Mouse (Mus musculus) cerebellum, adult 8-10 months (tissue): ENCODE measurements around the gene Mpp2.
A peak's percentile ranks its signal among the peaks of the same experiment; 100 is the strongest.

Experiments
- DNase-seq: peaks from one replicate; pipeline ENCODE4 v3.0.0; 2022

The Mpp2 gene

DNA sequence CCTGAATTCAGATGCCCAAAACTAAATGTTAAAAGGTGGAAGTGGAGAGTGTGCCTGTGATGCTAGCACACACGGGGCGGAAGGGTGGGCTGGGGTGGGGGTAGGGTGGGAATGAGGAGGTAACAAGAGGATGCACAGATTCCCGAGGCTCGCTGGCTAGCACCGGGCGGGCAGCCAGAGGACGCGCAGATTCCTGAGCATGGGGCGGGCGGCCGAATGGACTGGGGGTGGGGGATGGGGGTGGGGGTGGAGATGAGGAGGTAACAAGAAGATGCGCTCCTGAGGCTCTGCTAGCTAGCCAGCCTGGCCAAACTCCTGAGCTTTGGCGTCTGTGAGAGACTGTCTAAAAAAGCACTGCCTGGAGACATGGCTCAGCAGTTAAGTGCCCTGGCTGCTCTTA lies 17.9 kb downstream of the Mpp2 start:
- no peak for DNase-seq

DNA sequence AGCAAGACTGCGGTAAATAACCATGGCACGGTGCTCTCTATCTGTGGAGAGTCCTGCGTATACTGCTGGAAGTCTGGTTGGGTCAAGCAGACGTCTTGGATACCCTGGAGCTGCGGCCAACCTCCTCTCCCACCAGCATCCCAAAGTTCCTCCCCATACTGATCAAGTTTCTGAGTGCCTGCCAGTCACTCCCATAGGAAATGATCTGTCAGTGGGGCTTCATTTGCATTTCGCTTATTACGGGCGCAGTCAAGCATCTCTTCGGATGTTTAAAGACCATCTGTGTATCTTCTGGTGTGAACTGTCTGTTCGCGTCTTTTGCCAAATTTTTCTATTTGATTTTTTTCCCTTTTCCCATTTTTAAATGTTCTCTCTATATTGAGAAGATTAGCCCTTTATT lies 18.7 kb downstream of the Mpp2 start:
- DNase-seq: no peak

DNA sequence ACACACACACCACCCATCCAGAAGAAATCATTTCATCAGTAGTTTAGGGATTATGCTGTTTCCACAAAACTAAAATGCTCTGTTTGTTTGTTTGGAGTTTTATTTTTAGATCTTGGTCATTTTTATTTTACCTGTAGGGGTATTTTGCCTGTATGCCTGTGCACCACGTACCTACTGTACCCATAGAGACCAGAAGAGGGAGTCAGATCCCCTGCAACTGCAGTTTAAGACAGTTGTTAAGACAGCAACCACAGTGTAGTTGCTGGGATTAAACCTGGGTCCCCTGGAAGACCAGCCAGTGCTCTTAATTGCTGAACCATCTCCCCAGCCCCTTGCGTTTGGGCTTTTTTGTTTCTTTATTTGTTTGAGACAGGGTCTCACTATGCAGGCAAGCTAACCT lies 19.3 kb downstream of the Mpp2 start:
- DNase-seq: no peak

DNA sequence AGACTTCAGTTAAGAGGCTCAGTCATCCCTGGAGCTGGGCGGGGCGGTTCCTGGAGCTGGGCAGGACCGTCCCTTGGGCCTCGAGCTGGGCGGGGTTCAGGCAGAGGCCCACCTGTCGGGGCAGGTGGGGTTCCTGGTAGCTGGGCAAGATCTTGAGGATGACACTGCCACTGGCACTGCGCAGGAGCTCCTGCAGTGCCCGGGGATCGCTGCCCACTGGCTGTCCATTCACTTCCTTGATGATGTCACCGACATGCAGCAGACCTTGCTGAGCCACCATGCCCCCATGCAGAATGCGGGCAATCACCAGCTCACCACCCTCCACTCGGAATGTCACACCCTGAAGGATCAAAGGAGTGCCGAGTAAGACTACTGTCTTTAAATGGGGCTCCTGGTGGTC lies 25.2 kb downstream of the Mpp2 start:
- DNase-seq: no peak

DNA sequence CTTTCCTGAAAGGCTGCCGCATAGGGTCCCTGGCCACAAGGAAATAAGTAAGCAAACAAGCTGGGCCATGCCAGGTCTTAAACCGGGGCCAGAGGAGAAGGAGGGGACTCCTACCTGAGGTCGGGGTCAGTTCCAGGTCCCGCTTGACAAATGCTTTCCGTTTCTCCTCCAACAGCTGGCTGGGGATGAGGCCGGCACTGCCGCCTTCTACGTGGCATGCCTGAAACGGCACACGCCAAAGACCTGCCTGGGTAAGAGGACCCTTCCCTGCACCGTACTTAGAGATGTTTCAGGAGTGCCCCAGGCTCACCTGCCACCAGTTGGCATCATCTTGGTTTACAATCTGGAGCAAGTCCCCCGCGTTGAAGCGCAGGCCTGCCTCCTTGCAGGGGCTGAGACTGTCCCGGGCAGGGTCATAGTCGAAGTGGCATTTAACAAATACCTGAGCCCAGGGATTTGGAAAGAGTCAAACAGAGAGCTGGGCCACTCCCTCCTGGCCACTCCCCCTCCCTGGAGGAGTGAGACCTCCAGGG lies 26.3 kb downstream of the Mpp2 start:
- no peak for DNase-seq

DNA sequence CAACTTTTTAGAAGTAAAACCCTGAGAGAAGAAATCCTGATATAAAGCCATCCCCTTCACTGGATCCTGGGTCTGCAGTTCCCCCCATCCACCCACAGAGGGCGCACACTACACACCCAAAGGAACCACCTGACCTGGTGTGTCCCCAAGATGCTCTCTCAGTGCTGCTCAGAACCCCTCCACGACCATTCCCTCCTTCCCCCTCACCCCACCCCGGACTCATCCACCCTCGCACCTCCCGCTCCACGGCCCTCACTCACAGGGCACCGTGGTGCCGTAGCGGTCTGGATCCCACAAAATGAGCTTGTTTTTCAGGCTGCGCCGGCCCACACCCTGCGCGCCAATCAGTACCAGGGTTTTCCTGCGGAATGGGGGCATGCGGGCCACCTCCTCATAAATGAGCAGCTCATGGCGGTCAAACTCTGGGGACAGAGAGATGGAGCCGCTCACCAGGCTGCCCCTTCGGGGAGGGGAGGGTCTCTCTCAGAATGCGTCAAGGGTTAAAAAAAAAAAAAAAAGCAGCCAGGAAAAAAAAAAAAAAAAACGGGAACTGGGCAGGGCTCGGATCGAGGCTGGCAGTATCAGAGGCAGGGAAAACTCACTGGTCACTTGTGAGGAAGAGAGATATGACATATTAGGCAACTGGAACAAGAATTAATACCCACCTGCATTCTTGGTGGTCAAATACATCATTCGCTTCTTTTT lies 26.9 kb downstream of the Mpp2 start:
- peak; percentile 85 for DNase-seq

DNA sequence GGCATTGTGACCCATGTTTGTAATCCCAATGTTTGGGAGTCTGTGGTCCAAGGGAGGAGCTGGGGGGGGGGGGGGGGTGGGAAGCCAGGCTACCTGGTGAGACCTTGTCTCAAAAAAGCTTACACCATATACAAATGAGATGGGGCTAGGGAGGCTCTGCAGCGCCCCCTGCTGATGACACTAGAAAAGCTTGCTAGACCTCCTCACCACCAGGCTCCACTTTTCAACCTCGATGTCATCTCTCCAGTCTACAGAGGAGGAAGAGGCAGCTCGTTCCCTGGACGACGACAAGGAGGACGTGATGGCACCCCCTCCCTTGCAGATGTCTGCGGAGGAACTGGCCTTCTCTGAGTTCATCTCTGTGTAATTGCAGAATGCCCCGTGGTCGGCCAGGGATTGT lies 34.5 kb downstream of the Mpp2 start:
- DNase-seq: peak; percentile 74

DNA sequence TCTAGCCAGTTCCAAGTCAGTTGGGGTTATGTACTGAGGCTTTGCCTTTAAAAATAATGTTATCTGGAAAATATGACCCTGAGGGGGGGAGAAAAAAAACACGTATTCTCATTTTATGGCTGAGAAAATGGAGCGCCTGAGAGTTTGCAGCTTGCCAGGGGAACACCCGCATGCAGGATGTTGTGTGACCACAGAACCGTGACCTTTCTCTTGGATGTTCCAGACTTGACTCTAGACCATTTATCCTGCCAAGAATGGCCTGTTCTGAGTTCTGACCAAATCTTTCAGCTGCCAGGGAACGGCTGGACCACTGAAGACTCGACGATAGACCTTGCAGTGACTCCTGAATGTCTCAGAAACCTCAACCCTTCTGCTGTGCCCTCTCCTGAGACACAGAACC lies 35.1 kb downstream of the Mpp2 start:
- no peak for DNase-seq

DNA sequence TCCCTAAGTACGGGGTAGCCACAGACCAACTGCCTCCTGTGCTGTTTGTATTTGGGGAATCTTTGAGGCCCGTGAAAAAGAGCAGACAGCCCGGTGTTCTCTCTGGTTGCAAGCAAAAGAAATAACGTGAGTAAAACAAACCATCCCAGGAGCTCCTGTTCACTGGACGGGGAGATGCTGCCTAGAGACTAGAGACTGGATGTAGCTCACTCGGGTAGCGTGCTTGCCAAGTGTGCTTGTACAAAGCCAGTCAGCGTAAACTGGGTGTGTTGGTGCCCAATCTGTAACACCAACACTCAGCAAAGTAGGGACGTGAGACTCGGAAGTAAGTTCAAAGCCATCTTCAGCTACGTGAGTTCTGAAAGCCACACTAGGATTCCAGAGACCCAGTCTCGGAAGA lies 35.6 kb downstream of the Mpp2 start:
- no peak for DNase-seq

DNA sequence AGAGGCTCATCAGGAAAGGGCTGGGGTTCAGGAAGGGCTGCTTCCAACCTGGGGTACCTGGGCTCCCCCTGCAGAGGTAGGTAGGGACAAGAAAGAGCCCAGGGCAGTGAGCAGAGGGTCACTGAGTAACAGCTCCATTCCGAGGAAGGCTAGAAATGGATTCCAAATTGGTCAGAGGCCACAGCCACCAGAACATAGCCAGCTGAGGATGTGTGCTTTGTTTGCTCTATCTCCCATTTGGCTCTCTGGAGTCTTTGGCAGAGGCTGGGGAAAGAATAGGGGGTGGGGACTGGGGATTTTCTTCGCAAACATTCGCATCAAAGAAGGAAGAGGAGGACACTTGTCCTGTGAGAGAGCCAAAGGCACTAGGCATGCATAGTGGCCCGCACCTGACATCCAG lies 36.4 kb downstream of the Mpp2 start:
- DNase-seq: no peak

DNA sequence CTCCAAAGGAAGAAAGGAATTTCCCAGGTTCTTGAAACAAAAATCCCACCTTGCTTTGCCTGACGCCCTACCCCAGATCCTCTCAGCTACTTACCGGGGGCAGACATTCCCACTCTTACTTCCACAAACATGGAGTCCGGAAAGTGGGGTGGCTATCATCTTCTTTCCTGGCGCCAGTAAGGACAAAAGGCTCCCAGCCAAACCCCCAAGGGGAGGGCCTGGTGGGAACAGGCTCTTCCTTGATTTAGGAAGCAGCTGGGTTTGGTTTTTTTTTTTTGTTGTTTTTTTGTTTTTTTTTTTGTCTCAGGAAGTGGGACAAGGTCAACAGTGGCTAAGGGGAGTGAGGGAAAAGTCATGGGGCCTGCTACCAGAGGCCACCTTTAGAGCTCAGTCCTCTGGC lies 36.8 kb downstream of the Mpp2 start:
- no peak for DNase-seq

DNA sequence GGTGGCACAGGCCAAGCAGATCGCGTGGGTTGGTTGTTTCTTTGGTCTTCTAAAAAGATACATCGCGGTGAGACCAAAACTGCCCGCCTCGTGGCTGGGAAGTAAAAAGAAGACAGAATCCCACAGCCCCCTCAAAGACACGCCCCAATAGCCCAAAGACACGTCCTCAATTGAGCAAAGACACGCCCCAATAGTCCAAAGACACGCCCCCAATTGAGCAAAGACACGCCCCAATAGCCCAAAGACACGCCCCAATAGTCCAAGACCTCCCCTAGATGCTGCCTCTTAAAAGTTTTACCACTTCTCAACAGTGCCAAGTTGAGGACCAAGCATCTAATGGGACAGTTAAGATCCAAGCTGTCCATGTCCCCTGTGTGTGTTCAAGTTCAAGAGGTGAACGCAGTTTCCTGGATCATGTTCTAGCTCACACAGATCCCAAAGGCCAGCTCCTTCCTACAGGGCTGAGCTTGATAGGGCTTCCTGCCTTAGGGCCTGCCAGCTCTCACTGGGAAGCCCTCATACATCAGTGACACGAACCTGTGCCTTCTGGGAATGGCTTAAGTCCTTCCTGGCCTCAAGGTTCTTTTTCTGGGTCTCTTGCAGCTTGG lies 38.3 kb downstream of the Mpp2 start:
- no peak for DNase-seq

DNA sequence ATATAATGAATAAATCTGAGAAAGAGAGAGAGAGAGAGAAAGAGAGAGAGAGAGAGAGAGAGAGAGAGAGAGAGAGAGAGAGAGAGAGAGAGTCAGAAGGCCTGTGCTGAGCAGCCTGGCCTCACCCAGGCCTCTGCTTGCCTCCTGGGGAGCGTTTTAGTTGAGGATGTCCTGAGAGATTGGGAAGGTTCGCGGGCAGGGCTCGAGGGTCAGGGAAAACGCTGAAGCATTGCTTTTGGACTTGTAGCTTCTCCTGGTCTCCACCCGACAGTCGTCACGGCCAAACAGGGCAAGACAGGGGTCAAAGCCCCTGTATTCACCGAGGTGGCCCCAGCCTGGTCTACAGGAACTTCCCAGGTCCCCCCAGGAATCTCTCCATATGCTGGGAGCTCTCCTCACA lies 41.7 kb downstream of the Mpp2 start:
- DNase-seq: no peak

DNA sequence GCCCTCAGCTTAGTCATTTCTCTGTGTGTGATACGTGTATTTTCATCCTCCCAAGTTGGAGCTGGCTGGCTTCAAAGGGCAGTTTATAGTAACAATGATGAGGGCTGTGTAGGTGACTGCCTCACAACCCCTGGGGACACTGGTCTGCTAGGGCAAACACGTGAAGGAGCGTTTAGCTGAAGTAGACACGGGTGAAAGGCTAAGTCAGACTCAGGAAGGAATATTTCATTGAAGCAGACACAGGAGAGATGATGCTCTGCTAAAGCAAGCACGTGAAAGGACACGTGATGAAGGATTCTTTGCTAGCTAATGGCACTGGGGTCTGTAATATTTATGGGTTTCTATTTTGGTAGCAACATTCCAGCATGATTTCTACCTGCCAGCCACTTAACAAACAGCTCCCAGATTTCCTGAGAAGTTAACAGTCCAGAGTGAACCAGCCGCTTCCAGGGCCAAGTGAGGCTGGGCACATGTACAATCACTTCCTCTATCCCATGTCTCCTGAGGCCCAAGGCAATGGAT lies 43.6 kb downstream of the Mpp2 start:
- no peak for DNase-seq

DNA sequence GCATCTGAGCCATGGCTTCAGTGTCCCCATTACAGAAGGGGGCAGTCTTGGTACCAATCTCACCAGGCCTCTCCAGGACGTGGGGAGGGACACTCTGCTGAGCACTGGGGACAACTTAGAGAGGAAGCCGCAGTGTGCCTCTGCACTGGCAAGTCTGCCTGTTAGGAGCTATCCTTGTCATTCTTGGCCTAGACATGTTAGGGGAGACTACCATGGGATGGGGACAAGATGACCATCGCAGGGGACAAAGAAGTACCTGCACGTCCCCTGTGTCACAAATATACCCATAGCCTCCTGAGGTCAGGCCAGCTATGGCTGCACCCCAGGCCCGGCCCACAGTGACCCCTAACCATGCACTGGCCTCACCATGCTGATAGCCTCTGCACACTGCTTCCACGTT lies 44.9 kb downstream of the Mpp2 start:
- no peak for DNase-seq

DNA sequence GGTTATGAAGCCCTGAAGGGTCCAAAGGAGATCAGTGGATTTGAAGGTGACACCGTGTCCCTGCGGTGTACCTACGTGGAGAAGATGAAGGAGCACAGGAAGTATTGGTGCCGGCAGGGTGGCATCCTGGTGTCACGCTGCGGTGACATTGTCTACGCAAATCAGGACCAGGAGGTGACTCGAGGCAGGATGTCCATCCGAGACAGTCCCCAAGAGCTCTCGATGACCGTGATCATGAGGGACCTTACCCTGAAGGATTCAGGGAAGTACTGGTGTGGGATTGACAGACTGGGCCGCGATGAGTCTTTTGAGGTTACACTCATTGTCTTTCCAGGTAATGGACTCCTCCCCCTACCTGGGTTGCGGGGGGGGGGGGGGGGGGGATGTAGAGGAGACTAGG lies 45.3 kb downstream of the Mpp2 start:
- no peak for DNase-seq

DNA sequence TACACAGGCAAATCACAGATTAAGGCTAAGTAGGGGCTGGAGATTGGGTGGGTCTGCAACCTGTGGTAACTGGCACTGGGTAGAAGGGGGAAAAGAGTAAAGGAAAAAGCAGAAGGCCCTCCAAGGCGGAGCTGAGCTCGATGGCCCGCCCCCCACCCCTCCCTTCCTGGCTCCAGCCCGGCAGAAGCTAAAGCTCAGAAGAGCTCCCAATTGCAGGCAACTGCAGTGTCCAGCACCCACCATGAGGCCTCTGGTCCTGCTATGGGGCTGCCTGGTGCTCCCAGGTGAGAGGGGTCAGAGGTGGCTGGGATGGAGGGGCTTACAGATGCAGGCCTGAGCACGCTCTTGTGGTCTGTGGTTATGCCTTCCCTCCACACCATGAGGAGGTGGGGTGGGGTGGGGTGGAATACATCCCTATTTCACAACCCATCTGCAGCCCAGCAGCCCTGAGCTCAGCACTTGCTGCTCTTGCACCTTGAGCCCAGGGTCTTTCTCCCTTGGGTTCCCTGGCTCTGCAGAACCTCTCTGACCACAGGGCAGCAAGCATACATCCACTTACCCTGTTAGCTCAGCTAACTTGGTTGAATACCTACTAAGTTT lies 46.9 kb downstream of the Mpp2 start, which contains the start of gene Cd300lg:
Gene Cd300lg, plus strand, starts transcription at position 160 of the 600 bp plus-strand sequence.
- no peak for DNase-seq

DNA sequence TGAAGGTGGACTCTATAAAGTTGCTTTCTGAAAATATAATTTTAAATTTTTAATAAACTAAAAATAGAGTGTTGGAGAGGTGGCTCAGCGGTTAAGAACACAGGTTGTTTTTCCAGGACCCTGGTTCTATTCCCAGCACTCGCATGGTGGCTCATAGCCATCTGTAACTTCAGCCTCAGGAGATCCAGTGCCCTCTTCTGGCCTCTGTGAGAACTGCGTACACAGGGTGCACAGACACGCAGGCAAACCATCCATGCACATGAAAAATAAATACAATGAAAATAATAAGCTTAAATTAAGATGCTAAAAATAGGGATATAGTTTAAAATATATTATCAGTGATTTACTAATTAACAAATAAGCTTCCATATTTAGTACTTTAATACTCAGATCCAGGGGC lies 47.7 kb downstream of the Mpp2 start:
- DNase-seq: no peak

DNA sequence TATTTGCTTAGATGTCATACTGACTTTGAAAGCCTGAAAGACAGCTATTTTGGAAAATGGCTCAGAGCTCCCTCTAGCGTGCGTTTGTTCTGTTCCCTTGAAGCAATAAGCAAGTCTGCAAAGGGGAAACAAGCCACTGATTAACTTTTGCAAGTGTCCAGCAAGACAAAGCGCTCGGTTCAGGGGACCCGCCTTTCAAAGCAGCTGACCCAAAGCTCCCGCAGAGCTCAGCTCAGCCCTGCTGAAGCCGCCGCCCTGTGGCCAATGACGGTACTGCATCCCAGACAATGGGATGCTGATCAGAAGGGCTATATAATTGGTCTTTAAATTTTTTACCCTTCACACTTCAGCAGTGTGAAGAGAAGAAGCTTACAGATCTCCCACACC lies 48.2 kb downstream of the Mpp2 start:
- peak; percentile 90 for DNase-seq

DNA sequence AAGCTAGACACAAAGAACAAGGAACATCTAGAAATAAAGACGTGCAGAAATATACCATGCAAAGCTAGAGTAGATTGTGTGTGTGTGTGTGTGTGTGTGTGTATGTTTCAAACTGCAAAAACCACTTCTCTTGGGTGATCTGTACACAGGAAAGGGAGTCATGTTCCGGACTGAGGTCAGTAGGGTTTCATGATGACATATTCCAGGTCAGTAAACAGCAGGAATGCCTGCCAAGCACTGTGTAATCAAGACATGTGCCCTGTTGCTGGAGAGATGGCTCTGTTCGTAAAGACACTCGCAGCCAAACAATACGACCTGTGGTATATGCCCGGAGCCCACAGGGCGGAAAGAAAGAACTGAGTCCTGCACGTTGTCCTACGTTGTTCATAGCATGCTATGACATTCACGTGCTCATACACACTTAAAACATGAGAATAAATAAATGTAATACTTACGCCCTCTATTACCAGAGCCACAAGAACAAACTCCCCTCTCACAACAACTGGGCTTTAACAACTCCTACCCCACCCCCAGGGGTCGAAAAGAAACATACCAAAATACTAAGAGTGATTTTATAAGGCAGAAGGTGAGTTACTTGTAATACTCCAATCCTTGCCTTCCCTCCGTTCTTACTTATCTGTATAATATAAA lies 48.7 kb downstream of the Mpp2 start:
- no peak for DNase-seq

DNA sequence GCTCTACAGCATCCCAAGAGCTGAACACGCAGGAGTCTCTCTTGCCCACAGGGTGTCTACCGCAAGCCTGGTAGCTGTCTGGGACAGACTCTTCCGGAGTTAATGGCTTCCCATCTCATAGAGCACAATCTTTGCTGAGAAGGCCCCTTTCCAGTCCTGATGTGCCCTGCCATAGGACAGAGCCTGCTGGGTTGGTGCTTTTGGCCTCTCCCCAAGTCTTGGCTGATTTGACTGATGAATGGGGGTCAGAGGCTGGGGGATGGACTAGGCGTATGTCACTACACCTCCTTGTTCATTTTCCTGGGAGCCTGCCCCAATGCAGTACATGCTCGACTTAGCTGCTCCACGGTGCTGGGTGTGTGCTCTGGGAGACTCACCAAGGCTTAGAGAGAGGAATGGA lies 50.5 kb downstream of the Mpp2 start:
- peak; percentile 40 for DNase-seq

DNA sequence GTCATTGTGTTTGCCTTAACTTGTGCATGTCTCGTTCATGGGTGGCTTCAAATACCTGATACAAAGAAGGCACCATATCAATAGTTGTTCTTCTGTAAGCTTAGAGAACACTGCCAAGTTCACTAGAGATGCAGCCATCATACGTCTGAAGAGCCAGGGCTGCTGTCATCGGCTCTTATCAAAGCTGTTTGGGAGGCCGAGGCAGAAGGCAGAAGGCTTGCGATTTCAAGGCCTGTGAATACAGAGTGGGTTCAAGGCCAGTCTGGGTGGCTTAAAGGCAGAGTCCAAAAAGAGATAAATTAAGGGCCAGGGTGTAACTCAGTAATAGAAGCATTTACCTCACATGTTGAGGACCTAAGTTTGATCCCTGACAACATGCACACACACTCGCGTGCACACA lies 52.0 kb downstream of the Mpp2 start:
- DNase-seq: no peak

DNA sequence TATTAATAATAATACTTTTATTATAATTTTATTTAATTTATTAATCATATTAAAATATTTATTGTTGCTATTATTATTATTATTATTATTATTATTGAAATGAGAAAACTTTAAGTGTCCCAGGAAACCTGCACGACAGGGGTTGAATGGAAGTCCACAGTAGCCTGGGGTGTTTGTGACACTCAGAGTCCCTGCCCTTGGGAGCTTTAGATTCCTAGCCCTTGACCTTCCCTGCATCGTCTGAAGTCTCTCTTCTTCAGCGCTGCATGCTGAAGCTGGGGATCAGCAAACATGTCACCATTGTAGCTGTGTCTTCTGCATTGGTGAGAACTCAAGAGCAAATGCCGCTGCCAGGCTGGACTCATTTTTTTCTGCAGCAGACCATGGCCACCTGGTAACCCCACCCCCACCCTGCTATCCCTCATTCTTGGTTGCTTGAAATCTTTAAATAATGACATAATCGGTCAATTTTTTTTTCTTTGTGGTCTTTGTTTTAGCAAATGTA lies 52.8 kb downstream of the Mpp2 start:
- no peak for DNase-seq
